Mouse (Mus musculus): ENCODE results near the gene Paqr5. TPM values are rescaled to one million over a fixed set of nuclear protein-coding genes. Genes with fewer than 3 reads are reported as not detected.

Paqr5 gene
- total and polyA plus RNA-seq, 2 experiments from 2014 or later = 0.43 to 0.58 TPM

DNA sequence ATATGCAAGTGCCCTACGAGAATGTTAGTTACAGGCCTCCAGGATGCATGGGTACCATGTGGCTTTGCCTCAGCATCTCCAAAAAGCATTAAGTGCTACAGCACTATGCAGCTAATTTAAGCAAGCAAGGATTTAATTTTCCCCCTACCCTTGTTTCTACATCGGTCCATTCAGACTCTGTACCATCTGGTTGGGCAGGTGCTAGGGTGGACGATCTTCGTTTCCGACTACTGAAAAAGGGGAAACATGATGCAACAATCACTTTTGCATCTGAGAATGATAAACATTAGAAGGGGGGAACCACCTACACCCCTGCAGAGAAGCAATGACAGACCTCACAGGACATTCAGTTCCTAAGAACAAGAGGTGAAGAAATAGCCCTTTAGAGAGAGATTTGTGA is 107.2 kb downstream of the Paqr5 start:
- no peaks in the 10 kb centered on the region for H3K36me3 ChIP-seq (ENCODE audit: insufficient read depth)

DNA sequence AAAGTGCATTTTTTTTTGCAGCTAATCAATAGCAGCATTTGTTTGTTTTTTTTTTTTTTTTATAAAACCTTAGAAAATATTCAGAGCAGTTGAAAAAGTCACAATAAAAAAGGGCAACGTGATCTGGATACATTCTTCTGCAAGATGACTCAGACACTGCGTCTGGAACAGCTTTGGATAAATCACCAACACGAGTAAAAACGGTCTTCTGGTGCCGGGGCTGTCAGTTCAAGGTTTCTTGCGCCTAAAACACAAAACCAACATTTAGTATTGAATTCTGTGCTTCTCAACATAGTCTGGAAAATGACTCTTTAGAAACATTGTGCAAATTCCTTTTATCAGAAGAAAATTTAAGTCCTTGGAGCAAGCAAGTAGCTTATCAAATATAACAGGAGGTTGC is 109.2 kb downstream of the Paqr5 start:
- peaks cover 5% of the 10 kb centered on the region for H3K36me3 ChIP-seq (ENCODE audit: insufficient read depth)
- WGBS = 96% methylated on average over 6 of the region's 6 CpGs
- H3K9me3 ChIP-seq (ENCODE audit: low read length) = no peaks in the 10 kb centered on the region
- TF ChIP-seq CTCF (IDR thresholded peaks at IDR 0.05; ENCODE audit: low read depth) = no peak
- no peak overlapping the region for H3K4me2 ChIP-seq (ENCODE audit: low read depth)
- H3K27ac ChIP-seq (ENCODE audit: low read depth, low read length) = no peak overlapping the region
- H3K27me3 ChIP-seq (ENCODE audit: insufficient read depth, low read length) = no peaks in the 10 kb centered on the region
- DNase-seq (no peak), ATAC-seq (no peak)
- H3K4me1 ChIP-seq (ENCODE audit: insufficient read depth) = peaks cover 6% of the 10 kb centered on the region
- H3K9ac ChIP-seq = no peak overlapping the region
- H3K4me3 ChIP-seq (ENCODE audit: low read depth, low read length) = no peak overlapping the region

More for the DNA sequence above, 107.2 kb downstream of the Paqr5 start:
- no peaks in the 10 kb centered on the region for H3K9me3 ChIP-seq (ENCODE audit: low read length)
- no peaks in the 10 kb centered on the region for H3K27me3 ChIP-seq (ENCODE audit: insufficient read depth, low read length)
- H3K4me3 ChIP-seq (ENCODE audit: low read depth, low read length) = no peak overlapping the region
- H3K4me1 ChIP-seq (ENCODE audit: insufficient read depth) = no peaks in the 10 kb centered on the region; the same call in 1 of the 2 replicates
- H3K27ac ChIP-seq (ENCODE audit: low read depth, low read length) = no peak overlapping the region
- no peak overlapping the region for H3K4me2 ChIP-seq (ENCODE audit: low read depth)
- WGBS = 96% methylated on average over 5 of the region's 5 CpGs
- no peak overlapping the region for H3K9ac ChIP-seq
- DNase-seq (no peak), ATAC-seq (no peak)
- no peak for TF ChIP-seq CTCF (IDR thresholded peaks at IDR 0.05; ENCODE audit: low read depth)

DNA sequence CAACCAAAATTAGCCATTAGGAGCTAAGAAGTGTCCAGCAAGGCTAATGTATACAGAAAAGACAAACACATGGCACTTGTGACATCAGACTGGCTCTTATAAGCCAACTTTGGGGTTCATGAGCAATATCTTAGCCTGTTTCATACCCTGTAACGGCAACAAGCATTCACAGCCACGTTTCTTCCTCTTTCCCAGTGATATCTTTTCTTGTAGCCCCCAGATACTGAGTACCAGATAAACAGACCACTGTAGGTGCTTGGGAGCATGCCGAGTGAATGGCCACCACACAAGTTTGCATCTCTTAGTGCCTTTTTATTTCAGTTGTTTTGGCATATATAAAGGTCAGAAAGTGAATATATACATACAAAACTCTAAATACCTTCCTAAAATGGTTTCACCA is 109.7 kb downstream of the Paqr5 start:
- H3K9me3 ChIP-seq (ENCODE audit: low read length) = no peaks in the 10 kb centered on the region
- H3K4me3 ChIP-seq (ENCODE audit: low read depth, low read length) = no peak overlapping the region
- no peak overlapping the region for H3K4me2 ChIP-seq (ENCODE audit: low read depth)
- no peak overlapping the region for H3K27ac ChIP-seq (ENCODE audit: low read depth, low read length)
- H3K36me3 ChIP-seq (ENCODE audit: insufficient read depth) = peaks cover 10% of the 10 kb centered on the region
- ATAC-seq (no peak), DNase-seq (no peak)
- 92% methylated on average over 3 of the region's 3 CpGs for WGBS
- H3K4me1 ChIP-seq (ENCODE audit: insufficient read depth) = peaks cover 6% of the 10 kb centered on the region
- no peaks in the 10 kb centered on the region for H3K27me3 ChIP-seq (ENCODE audit: insufficient read depth, low read length)
- TF ChIP-seq CTCF (IDR thresholded peaks at IDR 0.05; ENCODE audit: low read depth) = no peak
- H3K9ac ChIP-seq = no peak overlapping the region

DNA sequence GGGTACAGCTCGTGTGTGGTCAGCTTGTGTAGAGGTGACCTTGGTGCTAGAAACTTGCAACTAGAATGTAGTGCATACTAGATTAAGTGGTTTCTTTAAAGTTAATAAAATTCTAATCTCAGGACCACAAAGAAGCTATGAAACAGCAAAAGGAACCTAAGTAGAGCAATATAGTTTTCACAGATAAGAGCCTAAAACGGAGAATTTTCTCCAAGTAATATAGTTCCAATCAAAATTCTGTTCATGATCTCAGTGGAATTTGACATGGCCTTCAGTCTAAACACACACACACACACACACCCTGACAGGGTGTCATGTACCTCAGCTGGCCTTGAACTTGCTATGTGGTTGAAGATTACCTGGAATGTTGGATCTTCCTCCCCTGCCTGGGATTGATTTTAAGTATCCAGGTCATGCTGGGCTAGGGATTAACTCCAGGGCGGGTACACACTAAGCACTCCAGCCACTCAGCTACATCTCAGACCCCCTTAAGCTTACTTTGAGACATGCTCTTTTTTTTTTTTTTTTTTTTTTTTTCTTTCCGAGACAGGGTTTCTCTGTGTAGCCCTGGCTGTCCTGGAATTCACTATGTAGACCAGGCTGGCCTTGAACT is 111.2 kb downstream of the Paqr5 start:
- peak overlapping the region; percentile 71 for H3K4me2 ChIP-seq (ENCODE audit: low read depth)
- 46% methylated on average over 4 of the region's 4 CpGs for WGBS
- H3K4me3 ChIP-seq (ENCODE audit: low read depth, low read length) = peak overlapping the region; percentile 78
- peak overlapping the region; percentile 75; the same call in 1 of the 2 replicates for H3K9ac ChIP-seq
- no peak for TF ChIP-seq CTCF (IDR thresholded peaks at IDR 0.05; ENCODE audit: low read depth)
- H3K27me3 ChIP-seq (ENCODE audit: insufficient read depth, low read length) = no peaks in the 10 kb centered on the region
- DNase-seq (no peak), ATAC-seq (no peak)
- peaks cover 24% of the 10 kb centered on the region for H3K36me3 ChIP-seq (ENCODE audit: insufficient read depth)
- peaks cover 6% of the 10 kb centered on the region for H3K4me1 ChIP-seq (ENCODE audit: insufficient read depth)
- 0 out of 2 replicates have a peak overlapping the region, but pooled peaks have one; percentile 93 for H3K27ac ChIP-seq (ENCODE audit: low read depth, low read length)
- no peaks in the 10 kb centered on the region for H3K9me3 ChIP-seq (ENCODE audit: low read length)

DNA sequence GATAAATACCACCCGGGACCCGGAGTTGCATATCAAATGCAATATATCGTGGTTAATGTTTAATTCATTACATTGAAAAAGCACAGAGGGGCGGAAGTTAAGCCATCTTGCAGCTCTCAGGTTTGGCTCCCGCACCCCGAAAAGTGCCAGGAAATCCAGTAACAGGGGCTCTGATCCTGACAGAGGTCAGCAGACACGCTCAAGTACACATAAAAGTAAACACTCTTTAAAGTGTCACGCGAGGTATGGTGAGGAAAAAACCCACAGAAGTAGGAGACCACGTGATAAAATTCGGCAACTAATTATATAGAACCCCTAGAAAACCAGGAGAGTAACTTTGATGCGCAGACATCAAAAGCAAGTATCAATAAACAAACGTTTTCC is 111.7 kb downstream of the Paqr5 start:
- no peaks in the 10 kb centered on the region for H3K27me3 ChIP-seq (ENCODE audit: insufficient read depth, low read length)
- WGBS = 3% methylated on average over 13 of the region's 13 CpGs
- no peak for DNase-seq
- peak overlapping the region; percentile 93 for H3K27ac ChIP-seq (ENCODE audit: low read depth, low read length)
- H3K36me3 ChIP-seq (ENCODE audit: insufficient read depth) = peaks cover 24% of the 10 kb centered on the region
- H3K9me3 ChIP-seq (ENCODE audit: low read length) = no peaks in the 10 kb centered on the region
- no peak for ATAC-seq
- peak overlapping the region; percentile 75 for H3K9ac ChIP-seq
- TF ChIP-seq CTCF (IDR thresholded peaks at IDR 0.05; ENCODE audit: low read depth) = no peak
- peaks cover 6% of the 10 kb centered on the region for H3K4me1 ChIP-seq (ENCODE audit: insufficient read depth)
- H3K4me3 ChIP-seq (ENCODE audit: low read depth, low read length) = peak overlapping the region; percentile 78
- H3K4me2 ChIP-seq (ENCODE audit: low read depth) = peak overlapping the region; percentile 71

DNA sequence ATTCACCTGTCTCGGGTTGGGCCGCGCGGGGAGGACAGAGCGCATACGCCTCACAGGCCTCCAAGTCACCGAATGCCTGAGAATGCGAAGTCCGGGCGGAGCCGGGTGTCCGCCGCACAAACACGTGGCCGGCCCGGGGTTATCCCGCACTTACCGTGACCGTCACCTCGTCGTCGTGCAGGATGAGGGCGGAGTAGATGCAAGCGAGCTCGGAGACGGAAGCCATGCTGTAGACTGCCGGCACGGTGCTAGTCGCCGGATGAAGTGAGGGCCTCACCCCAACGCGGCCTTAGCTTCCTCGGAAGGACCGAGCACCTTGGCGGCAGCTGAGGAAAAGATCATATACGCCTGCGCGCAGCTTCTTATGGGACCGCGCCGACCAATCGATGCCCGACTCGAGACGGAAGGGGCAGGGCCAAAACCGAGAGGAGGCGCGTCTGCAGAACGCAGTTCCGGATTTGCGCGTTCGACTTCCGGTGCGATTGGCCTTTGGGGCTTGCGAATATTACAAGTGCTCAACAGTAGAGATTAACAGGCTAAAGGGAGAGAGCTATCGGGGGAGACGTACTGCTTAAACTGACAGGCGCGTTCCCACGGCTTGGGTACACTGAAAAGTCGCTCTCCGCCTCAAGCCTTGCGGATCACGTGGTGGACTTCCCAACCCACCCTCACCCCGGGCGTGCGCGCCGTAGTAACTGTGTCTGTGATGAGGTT is 112.3 kb downstream of the Paqr5 start, which contains the start of gene Rplp1:
Rplp1 (minus strand) TSS at position 340 of the 714 bp plus-strand sequence.
- peak within 1 kb of the TSS; percentile 93 for H3K27ac ChIP-seq (ENCODE audit: low read depth, low read length)
- H3K36me3 ChIP-seq (ENCODE audit: insufficient read depth) = peaks cover 24% of the 10 kb centered on the region
- no peaks in the 10 kb centered on the region for H3K9me3 ChIP-seq (ENCODE audit: low read length)
- H3K27me3 ChIP-seq (ENCODE audit: insufficient read depth, low read length) = no peaks in the 10 kb centered on the region
- H3K9ac ChIP-seq = peak within 1 kb of the TSS; percentile 75
- peaks cover 6% of the 10 kb centered on the region for H3K4me1 ChIP-seq (ENCODE audit: insufficient read depth)
- TF ChIP-seq CTCF (IDR thresholded peaks at IDR 0.05; ENCODE audit: low read depth) = no peak
- DNase-seq = peak; percentile 98
- peak within 1 kb of the TSS; percentile 71 for H3K4me2 ChIP-seq (ENCODE audit: low read depth)
- WGBS = 2% methylated on average over 63 of the region's 70 CpGs
- H3K4me3 ChIP-seq (ENCODE audit: low read depth, low read length) = peak within 1 kb of the TSS; percentile 78
- ATAC-seq = peak; percentile 98
